9 mouse cellular contexts compared by ENCODE assay signal in the genomic region with DNA sequence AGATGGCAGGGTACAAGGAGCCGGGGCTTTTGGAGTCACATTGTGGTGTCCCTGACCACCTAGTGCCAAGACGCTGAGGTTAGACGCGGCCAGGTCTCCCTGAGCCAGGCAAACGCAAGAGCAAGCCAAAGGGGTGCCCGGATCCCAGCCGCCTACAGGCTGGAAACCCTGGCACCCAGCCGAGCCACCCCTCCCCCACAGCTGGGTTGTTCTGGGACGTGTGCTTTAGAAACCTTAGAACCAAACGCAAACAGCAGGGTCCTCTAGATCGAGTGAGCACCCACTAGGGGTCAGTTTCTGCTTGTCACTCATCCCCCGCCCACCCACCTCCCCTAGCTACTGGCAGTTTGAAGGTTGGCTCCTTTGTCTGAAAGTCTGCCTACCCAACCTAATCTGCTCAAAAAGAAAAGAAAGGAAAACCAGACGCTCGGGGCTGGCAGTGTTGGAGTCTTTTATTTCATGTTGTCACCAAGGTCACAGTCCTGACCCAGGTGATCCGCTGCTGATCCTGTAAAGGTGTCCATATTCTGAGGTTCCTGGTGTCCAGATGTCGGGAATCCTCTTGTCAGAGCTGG. TPM values are rescaled to one million over a fixed set of nuclear protein-coding genes. Genes with fewer than 3 reads are reported as not detected.
DNase-seq lines count a peak whose midpoint lies in the region; ATAC-seq lines count a peak whose summit lies in the region.
"Had no signal": no experiment of that assay in that cellular context is flagged by ENCODE, and none has a peak within 500 bp of the region (broad histone marks: within the 10 kb centered on the region; RNA-seq: fewer than 3 reads in every experiment).

No protein-coding gene starts in this region.

- peak overlapping the region; percentile 44 for H3K4me2 ChIP-seq in forebrain, embryonic 16.5 days (ENCODE audit: low read length)
- H3K4me2 ChIP-seq in hindbrain, embryonic 14.5 days (replicated peaks) = peak overlapping the region; percentile 47
- peak overlapping the region; percentile 61 for H3K4me2 ChIP-seq in limb, embryonic 15.5 days
- peak overlapping the region; percentile 47 for H3K4me2 ChIP-seq in midbrain, embryonic 16.5 days (ENCODE audit: low read length)

- WGBS in forebrain, embryonic 16.5 days = 2% methylated on average over 16 of the region's 16 CpGs
- WGBS in hindbrain, embryonic 14.5 days = 6% methylated on average over 16 of the region's 16 CpGs
- WGBS in limb, embryonic 15.5 days = 10% methylated on average over 16 of the region's 16 CpGs
- WGBS in midbrain, embryonic 16.5 days = 3% methylated on average over 16 of the region's 16 CpGs

- ATAC-seq in forebrain, embryonic 16.5 days = peak; percentile 55
- ATAC-seq in hindbrain, embryonic 14.5 days (ENCODE audit: low FRiP score) = peak; percentile 38; the same call in 1 of the 2 replicates
- no peak for ATAC-seq in limb, embryonic 15.5 days (ENCODE audit: insufficient number of reproducible peaks, low FRiP score, low TSS enrichment, low read depth)
- peak; percentile 37 for ATAC-seq in midbrain, embryonic 16.5 days
- ATAC-seq in inflammation-experienced regulatory T-cells, adult 6 months = no peak

- peaks cover 37% of the 10 kb centered on the region for H3K4me1 ChIP-seq in forebrain, embryonic 16.5 days (replicated peaks; ENCODE audit: control insufficient read depth, insufficient read depth, low read length)
- H3K4me1 ChIP-seq in hindbrain, embryonic 14.5 days (replicated peaks; ENCODE audit: control insufficient read depth, insufficient read depth, low read length) = peaks cover 15% of the 10 kb centered on the region; the same call in 1 of the 2 replicates
- peaks cover 30% of the 10 kb centered on the region for H3K4me1 ChIP-seq in limb, embryonic 15.5 days
- peaks cover 24% of the 10 kb centered on the region for H3K4me1 ChIP-seq in midbrain, embryonic 16.5 days (ENCODE audit: control insufficient read depth, insufficient read depth, low read length)

- H3K9me3 ChIP-seq in forebrain, embryonic 16.5 days (ENCODE audit: control insufficient read depth, low read length) = no peaks in the 10 kb centered on the region
- H3K9me3 ChIP-seq in hindbrain, embryonic 14.5 days (ENCODE audit: control insufficient read depth, low read length) = no peaks in the 10 kb centered on the region
- H3K9me3 ChIP-seq in limb, embryonic 15.5 days = no peaks in the 10 kb centered on the region
- no peaks in the 10 kb centered on the region for H3K9me3 ChIP-seq in midbrain, embryonic 16.5 days (replicated peaks; ENCODE audit: control insufficient read depth, low read length, poor library complexity, severe bottlenecking)

- H3K27ac ChIP-seq in forebrain, embryonic 16.5 days (ENCODE audit: low read length) = no peak overlapping the region
- H3K27ac ChIP-seq in hindbrain, embryonic 14.5 days = no peak overlapping the region
- H3K27ac ChIP-seq in limb, embryonic 15.5 days = peak overlapping the region; percentile 23; the same call in 1 of the 2 replicates
- no peak overlapping the region for H3K27ac ChIP-seq in midbrain, embryonic 16.5 days (ENCODE audit: low read length)
- H3K27ac ChIP-seq: macrophage had no signal

- no peaks in the 10 kb centered on the region for H3K36me3 ChIP-seq in forebrain, embryonic 16.5 days (ENCODE audit: control insufficient read depth, insufficient read depth)
- H3K36me3 ChIP-seq in hindbrain, embryonic 14.5 days (replicated peaks; ENCODE audit: control insufficient read depth, insufficient read depth) = no peaks in the 10 kb centered on the region
- H3K36me3 ChIP-seq in limb, embryonic 15.5 days = no peaks in the 10 kb centered on the region; the same call in 1 of the 2 replicates
- H3K36me3 ChIP-seq in midbrain, embryonic 16.5 days (ENCODE audit: control insufficient read depth, insufficient read depth, low read length) = no peaks in the 10 kb centered on the region

- peak; percentile 39 for DNase-seq in MN1 (ENCODE audit: low spot score)
- DNase-seq in adrenal gland, postnatal 4 days (ENCODE audit: low spot score in 2 of 2) = peak; percentile 35 to 42
- peak; percentile 66 for DNase-seq in hindbrain, embryonic 14.5 days (ENCODE audit: low spot score)
- DNase-seq in thymus, postnatal 10 days (ENCODE audit: low spot score in 2 of 2) = no peak

- H3K27me3 ChIP-seq in forebrain, embryonic 16.5 days (replicated peaks; ENCODE audit: control insufficient read depth, insufficient read depth, low read length) = peaks cover 16% of the 10 kb centered on the region
- H3K27me3 ChIP-seq in hindbrain, embryonic 14.5 days (ENCODE audit: control insufficient read depth, insufficient read depth, low read length) = peaks cover 25% of the 10 kb centered on the region
- H3K27me3 ChIP-seq in limb, embryonic 15.5 days = no peaks in the 10 kb centered on the region
- peaks cover 13% of the 10 kb centered on the region for H3K27me3 ChIP-seq in midbrain, embryonic 16.5 days (ENCODE audit: control insufficient read depth, insufficient read depth, low read depth, low read length)

- H3K4me3 ChIP-seq in forebrain, embryonic 16.5 days (replicated peaks; ENCODE audit: low read length) = peak overlapping the region; percentile 24
- H3K4me3 ChIP-seq in hindbrain, embryonic 14.5 days (replicated peaks; ENCODE audit: low read length) = peak overlapping the region; percentile 10
- H3K4me3 ChIP-seq in limb, embryonic 15.5 days = peak overlapping the region; percentile 23
- H3K4me3 ChIP-seq in midbrain, embryonic 16.5 days (ENCODE audit: low read depth, low read length) = peak overlapping the region; percentile 21

- H3K9ac ChIP-seq in forebrain, embryonic 16.5 days (replicated peaks; ENCODE audit: low read depth, low read length) = no peak overlapping the region; the same call in 1 of the 2 replicates
- H3K9ac ChIP-seq in hindbrain, embryonic 14.5 days = peak overlapping the region; percentile 22; the same call in 1 of the 2 replicates
- no peak overlapping the region for H3K9ac ChIP-seq in limb, embryonic 15.5 days
- H3K9ac ChIP-seq in midbrain, embryonic 16.5 days (ENCODE audit: low read depth, low read length) = peak overlapping the region; percentile 4

RNA-seq across cellular contexts. Expression of a gene that starts 4.1 kb away (rescaled TPM):
- total RNA-seq in adrenal gland, postnatal 4 days (2021) = 10 to 100 TPM; 83.0 to 91.8 TPM
- 6.8 and 9.5 TPM in 2 replicates for polyA plus RNA-seq in forebrain, embryonic 16.5 days (2015; fragmentation: Nextera tagmentation; extraction: Ambion mirVana)
- polyA plus RNA-seq in hindbrain, embryonic 14.5 days (2014; fragmentation: Nextera tagmentation; extraction: Ambion mirVana) = 9.8 and 11.8 TPM in 2 replicates
- 180 and 191 TPM in 2 replicates for polyA plus RNA-seq in limb, embryonic 15.5 days (2015; fragmentation: Nextera tagmentation; extraction: Ambion mirVana)
- polyA plus RNA-seq in midbrain, embryonic 16.5 days (2015; fragmentation: Nextera tagmentation; extraction: Ambion mirVana) = 4.2 and 4.5 TPM in 2 replicates
- under 1 TPM in 1 of 3 experiments, not detected in 2; 0.13 TPM for polyA plus RNA-seq in inflammation-experienced regulatory T-cells, adult 6 months (2017; shearing (Covaris generic))

RNA-seq across cellular contexts. Expression of a gene that starts 45.1 kb away (rescaled TPM):
- total RNA-seq in adrenal gland, postnatal 4 days (2021) = 100 to 1,000 TPM; 297 to 335 TPM
- 656 and 665 TPM in 2 replicates for polyA plus RNA-seq in forebrain, embryonic 16.5 days (2015; fragmentation: Nextera tagmentation; extraction: Ambion mirVana)
- polyA plus RNA-seq in hindbrain, embryonic 14.5 days (2014; fragmentation: Nextera tagmentation; extraction: Ambion mirVana) = 903 and 999 TPM in 2 replicates
- 572 and 583 TPM in 2 replicates for polyA plus RNA-seq in limb, embryonic 15.5 days (2015; fragmentation: Nextera tagmentation; extraction: Ambion mirVana)
- polyA plus RNA-seq in midbrain, embryonic 16.5 days (2015; fragmentation: Nextera tagmentation; extraction: Ambion mirVana) = 765 and 782 TPM in 2 replicates
- 100 to 1,000 TPM; 249 to 393 (median 268) TPM for polyA plus RNA-seq in inflammation-experienced regulatory T-cells, adult 6 months (2017; shearing (Covaris generic))

Comparison
In these comparisons a context has a peak if more than half of its experiments do, and no peak if none do; other contexts are left out.
1. DNase-seq: peak in MN1 (single experiment), adrenal gland, postnatal 4 days (2 of 2) and hindbrain, embryonic 14.5 days (single experiment); none in thymus, postnatal 10 days (0 of 2).
2. ATAC-seq: peak in forebrain, embryonic 16.5 days (single experiment), hindbrain, embryonic 14.5 days (single experiment) and midbrain, embryonic 16.5 days (single experiment); none in limb, embryonic 15.5 days (single experiment) and inflammation-experienced regulatory T-cells, adult 6 months (single experiment).
3. H3K9ac ChIP-seq: peak in hindbrain, embryonic 14.5 days (single experiment) and midbrain, embryonic 16.5 days (single experiment); none in forebrain, embryonic 16.5 days (single experiment) and limb, embryonic 15.5 days (single experiment).
4. RNA of a gene that starts 4.1 kb away (polyA plus RNA-seq): 180 to 191 TPM in limb, embryonic 15.5 days; 9.8 to 11.8 TPM in hindbrain, embryonic 14.5 days, 6.8 to 9.5 TPM in forebrain, embryonic 16.5 days, 4.2 to 4.5 TPM in midbrain, embryonic 16.5 days and 0.13 TPM in inflammation-experienced regulatory T-cells, adult 6 months; every median in the first group is over 10 times any median in the second.
5. Peak in every context shown above with its lines, with median percentiles within 50 percentile points of each other: H3K4me2 ChIP-seq and H3K4me3 ChIP-seq.